Mouse (Mus musculus) 416B (cell line): ENCODE measurements at regions not wholly inside any gene's neighbourhood (a gene's known extent, or its start where the extent isn't known, plus 50 kb on each side); places are given as distances from the start of the nearest gene placed in this dataset.

ENCODE experiments used
- DNase-seq: peaks from one replicate; pipeline ENCODE4 v3.0.0; 2011; ENCODE audit warnings: low read depth

DNA sequence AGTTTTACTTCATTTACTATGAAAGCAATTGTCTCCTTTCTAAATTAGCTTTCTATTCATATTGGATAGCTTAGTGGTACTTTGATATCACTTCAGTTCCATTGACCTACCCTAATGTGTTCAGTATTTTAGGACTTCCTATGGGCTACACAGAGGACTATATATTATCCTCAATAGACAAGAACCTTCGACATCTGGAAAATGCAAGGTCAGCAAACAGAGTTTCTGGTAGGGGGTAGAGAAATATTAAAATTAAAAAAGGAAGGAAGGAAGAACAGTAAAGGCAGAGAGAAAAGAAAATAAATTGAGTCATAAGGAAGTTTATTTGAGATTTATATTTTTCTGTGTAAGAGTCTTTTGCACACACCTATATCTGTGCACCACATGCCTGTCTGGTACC, 107.4 kb upstream of the Insig1 start:
- no peak for DNase-seq

DNA sequence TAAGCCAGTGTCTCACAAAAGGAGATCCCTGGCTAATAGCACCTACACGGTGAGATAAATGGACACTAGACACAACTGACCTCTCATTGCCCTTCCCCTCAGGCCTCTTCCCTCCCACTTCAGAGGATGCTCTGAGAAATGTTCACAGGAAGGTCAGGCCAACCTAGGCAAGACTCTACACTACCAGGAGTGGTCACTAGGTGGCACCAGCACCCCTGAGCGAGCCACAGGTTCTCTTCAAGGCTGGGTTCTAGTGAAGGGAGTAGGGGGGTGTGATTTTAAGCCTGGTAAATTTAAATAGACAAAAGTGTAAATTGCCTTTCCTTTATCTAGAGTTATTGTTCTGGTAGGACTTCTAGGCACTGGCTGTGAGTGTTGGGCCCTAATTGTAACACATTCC, 76.0 kb upstream of the Insig1 start:
- DNase-seq = peak; percentile 68

GRCm38 (mm10) chr5:27997751-27998150, 73.4 kb upstream of the Insig1 start:
- no peak for DNase-seq

DNA sequence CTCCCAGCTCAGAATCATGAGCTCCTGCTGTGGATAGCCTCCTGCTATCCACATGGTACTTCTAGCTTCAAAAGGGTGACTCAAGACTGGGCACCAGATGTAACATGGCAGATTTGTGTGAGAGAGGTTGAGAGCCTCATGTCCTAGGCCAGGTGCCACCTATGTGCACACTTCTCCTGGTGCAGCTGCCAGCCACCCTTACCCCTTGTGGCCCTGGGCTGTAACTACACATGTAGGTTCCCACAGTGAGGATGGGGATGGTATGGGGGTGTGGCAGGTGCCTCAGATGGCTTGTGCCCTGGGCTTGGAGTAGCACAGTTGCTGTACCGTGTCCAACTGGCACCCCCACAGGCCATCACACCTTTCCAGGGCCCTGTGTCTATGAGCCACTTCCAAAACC, 68.2 kb upstream of the Insig1 start:
- no peak for DNase-seq

- no peak for DNase-seq
Measured at GRCm38 (mm10) chr5:28003756-28004486, 67.2 kb upstream of the Insig1 start.

DNA sequence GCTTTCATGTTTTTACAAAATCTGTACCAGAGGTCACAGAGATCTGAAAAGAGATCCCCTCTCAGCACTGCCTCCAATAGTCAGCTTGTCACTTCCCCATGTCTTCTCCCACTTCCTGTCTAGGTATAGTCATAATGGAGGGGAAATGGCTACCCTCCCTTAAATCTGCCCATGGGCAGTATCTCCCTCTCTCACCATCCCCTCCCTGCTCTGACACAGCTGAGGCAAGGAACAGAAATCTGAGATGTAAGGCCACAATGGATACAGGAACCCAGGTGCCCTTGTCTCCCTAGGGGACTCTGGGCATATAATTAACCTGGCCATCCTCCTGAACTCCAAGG, 66.7 kb upstream of the Insig1 start:
- DNase-seq = no peak

DNA sequence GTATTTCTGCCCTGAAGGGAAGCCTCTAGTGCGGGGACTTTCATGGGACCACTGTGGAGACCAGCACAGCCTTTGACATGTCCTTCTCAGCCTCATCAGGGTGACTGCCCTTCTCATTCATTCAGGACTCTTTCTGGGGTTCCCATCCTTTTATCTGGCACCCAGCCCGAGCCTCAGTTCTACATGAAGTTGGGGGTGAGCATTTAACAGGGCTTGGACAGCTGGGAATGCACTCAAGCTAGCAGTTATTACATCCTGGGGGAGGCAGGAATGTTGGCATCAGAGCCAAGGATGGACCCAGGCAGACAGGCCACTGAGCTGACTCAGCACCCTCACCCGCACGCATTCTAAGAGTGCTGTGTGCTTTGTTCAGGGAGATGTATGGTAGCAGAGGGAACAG, 61.8 kb upstream of the Insig1 start:
- no peak for DNase-seq

DNA sequence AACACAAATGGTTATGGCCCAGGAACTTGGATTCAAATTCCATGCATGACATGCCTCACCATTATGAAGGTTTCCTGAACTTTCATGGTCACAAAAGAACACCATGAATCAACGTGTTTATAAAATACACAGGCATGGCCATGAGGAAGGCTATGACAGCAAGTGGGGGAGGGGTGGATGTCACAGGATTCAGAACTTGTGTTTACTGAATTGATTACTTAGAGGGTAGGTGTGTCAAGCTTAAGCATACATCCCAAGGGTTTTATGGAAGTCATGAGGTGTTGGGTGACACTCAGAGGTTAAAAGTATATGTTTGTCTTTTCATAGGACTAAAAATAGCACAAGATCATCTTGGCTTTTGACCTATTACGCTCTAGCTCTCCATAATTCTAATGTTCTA, 61.3 kb upstream of the Insig1 start:
- DNase-seq = no peak

DNA sequence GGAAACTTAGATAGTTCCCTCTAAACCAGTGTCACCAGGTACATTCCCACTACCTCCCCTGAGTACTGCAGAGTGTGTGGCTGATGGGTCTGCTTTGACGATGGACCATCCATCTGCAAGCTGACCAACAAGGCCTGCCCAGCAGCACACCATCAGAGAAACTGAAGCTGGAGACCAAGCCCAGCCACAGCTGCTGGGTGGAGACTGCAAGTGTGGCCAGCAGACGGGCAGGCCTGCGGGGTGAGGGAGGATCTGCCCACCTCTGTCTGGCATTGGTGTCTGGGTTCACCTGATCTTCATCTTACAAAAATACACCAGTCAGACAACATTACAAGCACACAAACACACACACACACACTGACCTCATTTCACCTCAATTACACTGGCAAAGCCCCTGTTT, 60.6 kb upstream of the Insig1 start:
- DNase-seq = no peak

DNA sequence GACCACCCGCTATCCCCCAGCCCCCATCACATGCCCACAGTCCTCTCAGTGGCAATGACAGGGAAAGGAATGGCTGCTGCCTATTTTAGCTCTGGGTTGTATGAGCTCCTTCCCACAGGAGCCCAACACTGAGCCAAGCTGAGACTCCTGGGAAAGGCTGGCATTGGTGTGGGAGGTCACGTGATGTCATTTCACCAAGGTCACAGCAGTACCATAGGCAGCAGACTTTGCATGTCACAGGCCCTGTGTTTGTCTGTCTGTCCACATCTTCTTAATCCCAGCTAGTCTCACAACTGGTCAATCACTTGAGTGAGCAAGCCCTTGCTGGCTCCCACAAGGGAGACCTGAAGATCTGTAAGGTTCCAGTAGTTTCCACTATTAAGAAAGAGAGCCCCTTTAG, 58.7 kb upstream of the Insig1 start:
- no peak for DNase-seq

DNA sequence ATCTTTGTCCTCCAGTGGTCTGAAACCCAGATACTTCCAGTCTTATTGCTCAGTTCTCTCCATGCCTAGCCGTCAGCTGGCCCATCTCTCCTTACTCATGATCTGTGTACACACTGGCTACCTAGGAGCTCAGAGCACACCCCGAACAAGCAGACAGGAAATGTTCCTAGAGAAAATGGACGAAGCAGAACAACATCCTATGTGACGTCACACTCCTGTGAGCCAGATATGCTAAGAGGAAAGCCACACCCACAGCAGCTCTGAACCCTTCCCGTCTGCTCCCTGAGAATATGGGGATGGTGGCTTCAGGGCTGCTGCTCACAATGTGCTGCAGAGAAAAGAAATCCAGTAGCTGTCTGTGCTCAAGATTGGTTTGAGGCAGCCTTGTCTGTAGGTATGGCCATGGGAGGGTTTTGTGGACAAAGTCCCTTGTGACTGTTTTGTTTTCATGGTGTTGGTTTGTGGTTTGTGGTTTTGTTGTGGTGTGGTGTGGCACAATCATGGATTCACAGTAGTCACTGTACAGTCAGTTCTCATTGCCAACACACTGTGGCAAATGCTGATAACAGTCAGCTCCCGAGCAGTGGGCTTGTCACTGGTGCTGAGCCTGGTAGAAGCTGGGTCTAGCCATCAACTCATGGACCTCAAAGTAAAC, 57.4 kb upstream of the Insig1 start:
- peak; percentile 93 for DNase-seq

GRCm38 (mm10) chr5:28019864-28020263, 51.3 kb upstream of the Insig1 start:
- no peak for DNase-seq
